Mouse (Mus musculus) cerebellum, postnatal 14 days (tissue): Measurements from ENCODE around the gene Rbm6.

Experiments used
- DNase-seq, 2 experiments: peaks; one replicate each; pipeline ENCODE4 v3.0.0; 2021; ENCODE audit warnings: mixed read lengths in 2 of 2

Gene Rbm6

GRCm38 (mm10) chr9:107872350-107873098, 513 bp downstream of the Rbm6 start:
- peak; percentile 94 to 95 for DNase-seq

- no peak for DNase-seq
Measured at GRCm38 (mm10) chr9:107866081-107866480, 7.0 kb downstream of the Rbm6 start.

- DNase-seq, result no peak
Measured at GRCm38 (mm10) chr9:107864493-107864892, 8.5 kb downstream of the Rbm6 start.

- no peak for DNase-seq
Measured at GRCm38 (mm10) chr9:107858343-107858742, 14.7 kb downstream of the Rbm6 start.

- no peak for DNase-seq
Measured at GRCm38 (mm10) chr9:107848922-107849321, 24.1 kb downstream of the Rbm6 start.

GRCm38 (mm10) chr9:107842709-107843108, 30.3 kb downstream of the Rbm6 start:
- DNase-seq, result no peak

GRCm38 (mm10) chr9:107838869-107839268, 34.2 kb downstream of the Rbm6 start:
- DNase-seq, result no peak

GRCm38 (mm10) chr9:107833826-107834225, 39.2 kb downstream of the Rbm6 start:
- no peak for DNase-seq

GRCm38 (mm10) chr9:107831765-107832164, 41.3 kb downstream of the Rbm6 start:
- DNase-seq, result no peak

- DNase-seq, result no peak
Measured at GRCm38 (mm10) chr9:107812132-107812531, 60.9 kb downstream of the Rbm6 start.

GRCm38 (mm10) chr9:107810985-107811384, 62.1 kb downstream of the Rbm6 start:
- DNase-seq, result no peak

- DNase-seq, result no peak
Measured at GRCm38 (mm10) chr9:107791714-107792113, 81.3 kb downstream of the Rbm6 start.

- DNase-seq, result no peak
Measured at GRCm38 (mm10) chr9:107782536-107783203, 90.4 kb downstream of the Rbm6 start.

GRCm38 (mm10) chr9:107776809-107777208, 96.2 kb downstream of the Rbm6 start:
- no peak for DNase-seq

GRCm38 (mm10) chr9:107774411-107774810, 98.6 kb downstream of the Rbm6 start:
- DNase-seq, result no peak

GRCm38 (mm10) chr9:107771782-107772181, 101.3 kb downstream of the Rbm6 start:
- no peak for DNase-seq

GRCm38 (mm10) chr9:107770374-107771290, 102.4 kb downstream of the Rbm6 start, which contains the start of gene Rbm5:
Gene Rbm5 (minus strand): TSS chr9:107770996.
- peak; percentile 93 to 95 for DNase-seq

- no peak for DNase-seq
Measured at GRCm38 (mm10) chr9:107770037-107770373, 103.0 kb downstream of the Rbm6 start.

- no peak for DNase-seq
Measured at GRCm38 (mm10) chr9:107769445-107770000, 103.5 kb downstream of the Rbm6 start.

GRCm38 (mm10) chr9:107768851-107769250, 104.2 kb downstream of the Rbm6 start:
- no peak for DNase-seq

GRCm38 (mm10) chr9:107759593-107759992, 113.4 kb downstream of the Rbm6 start:
- no peak for DNase-seq

- DNase-seq, result no peak
Measured at GRCm38 (mm10) chr9:107750378-107750777, 122.7 kb downstream of the Rbm6 start.

- DNase-seq, result no peak
Measured at GRCm38 (mm10) chr9:107748063-107748462, 125.0 kb downstream of the Rbm6 start.
